Mouse (Mus musculus): ENCODE measurements around the gene Ccdc69.
"Not testable (repeated sequence)": the region's sequence is repeated elsewhere in the genome, so short reads cannot be mapped to it uniquely, and the experiment has no call there.

The Ccdc69 gene

DNA sequence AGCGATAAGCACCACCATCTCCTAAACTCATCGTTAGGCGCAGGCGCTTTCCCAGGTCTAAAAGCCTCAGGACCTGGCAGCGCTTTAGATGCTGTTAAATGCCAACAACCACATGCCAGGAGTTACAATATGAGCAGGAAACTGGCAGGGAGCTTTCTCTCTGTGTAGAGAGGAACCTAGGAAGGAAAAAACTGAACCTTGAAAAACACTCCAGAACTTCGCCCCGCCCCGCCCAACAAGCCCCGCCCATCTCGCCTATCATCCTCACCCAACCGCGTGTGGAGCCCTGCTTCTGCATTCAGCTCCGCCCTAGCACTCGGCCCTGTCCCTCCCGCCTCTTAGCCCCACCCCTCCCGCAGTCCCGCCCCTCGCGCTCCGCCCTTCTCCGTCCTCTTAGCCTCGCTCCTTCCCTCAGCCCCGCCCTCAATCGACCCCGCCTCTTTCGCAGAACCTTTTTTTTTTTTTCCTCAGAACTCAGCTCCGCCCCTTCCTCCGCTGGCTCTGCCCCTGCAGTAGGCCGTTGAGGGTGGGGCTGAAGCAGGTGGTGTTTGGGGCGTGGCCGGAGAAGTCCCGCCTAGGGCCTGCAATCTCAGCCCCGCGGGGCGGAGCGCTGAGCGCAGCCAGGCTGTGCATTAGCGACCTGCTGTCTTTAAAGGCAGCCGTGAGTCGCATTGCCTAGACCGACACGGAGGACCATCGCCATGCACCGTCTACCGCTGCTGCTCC is 19.7 kb upstream of the Ccdc69 start, which contains the start of gene Gm2a:
TSS of gene Gm2a (plus strand) at position 653 of the 726 bp plus-strand sequence.
- peak; percentile 82 for DNase-seq (ENCODE audit: extremely low read depth, low read depth, low spot score)

DNA sequence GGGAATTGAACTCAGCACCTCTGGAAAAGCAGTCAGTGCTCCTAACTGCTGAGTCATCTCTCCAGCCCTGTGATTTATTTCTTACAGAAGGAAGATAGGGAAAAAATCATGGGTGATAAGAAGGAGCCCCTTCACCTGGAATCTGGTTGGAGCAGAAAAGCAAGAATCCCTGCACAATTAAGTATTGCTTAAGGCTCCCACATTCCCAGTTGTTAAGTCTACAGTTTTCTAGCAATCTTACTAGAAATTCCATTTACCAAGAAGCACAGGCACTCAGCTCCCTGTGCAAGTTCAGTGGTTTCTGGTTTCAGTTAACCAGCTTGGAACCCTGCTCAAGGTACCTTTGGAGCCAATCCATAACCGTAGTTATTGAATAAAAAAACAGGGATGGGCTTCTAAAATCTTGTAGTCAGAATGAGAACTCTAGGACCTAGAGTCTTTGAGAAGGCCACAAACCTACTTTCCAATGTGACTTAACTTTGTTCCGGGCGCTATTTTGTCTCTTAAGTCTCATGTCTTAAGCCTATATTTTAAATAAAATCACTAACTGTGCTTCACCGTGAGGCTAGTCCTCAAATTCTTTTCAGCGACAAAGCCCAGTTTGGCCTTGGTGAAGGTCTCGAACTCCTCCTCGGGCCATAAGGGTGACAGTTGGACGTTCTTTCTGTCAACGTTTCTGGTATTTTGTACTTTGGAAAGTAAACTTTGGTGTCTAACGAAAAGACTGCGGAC is 19.0 kb upstream of the Ccdc69 start:
- DNase-seq (ENCODE audit: extremely low read depth, low read depth, low spot score) = no peak

DNA sequence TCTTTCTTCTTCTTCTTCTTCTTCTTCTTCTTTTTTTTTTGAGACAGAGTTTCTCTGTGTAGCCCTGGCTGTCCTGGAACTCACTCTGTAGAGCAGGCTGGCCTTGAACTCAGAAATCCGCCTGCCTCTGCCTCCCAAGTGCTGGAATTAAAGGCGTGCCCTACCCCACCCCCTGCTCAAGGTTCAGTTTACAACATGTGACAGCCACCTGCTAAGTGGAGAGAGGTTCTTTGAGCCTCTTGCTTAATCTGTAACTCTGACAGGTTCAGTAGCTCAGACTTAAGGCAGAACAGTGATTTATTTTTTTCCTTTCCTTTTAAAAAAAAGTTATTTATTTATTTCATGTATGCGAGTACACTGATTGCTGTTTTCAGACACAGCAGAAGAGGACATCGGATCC is 18.4 kb upstream of the Ccdc69 start:
- not testable (repeated sequence) for DNase-seq (ENCODE audit: extremely low read depth, low read depth, low spot score)

DNA sequence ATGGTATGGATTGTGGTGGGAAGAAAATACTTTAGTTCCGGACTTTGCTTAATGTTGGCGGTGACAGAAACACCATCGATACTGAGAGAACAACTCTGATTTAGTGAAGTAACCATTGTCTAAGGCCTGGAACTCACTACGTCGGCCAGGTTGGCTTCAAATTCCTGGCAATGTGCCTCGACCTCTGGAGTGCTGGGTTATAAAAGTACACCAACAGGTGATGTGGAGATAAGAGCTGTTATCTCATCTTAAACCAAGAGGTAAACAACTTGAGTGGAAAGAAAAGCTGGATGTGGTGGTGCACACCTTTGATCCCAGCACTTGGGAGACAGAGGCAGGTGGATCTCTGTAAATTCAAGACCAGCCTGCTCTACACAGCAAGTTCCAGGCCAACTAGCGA is 15.2 kb upstream of the Ccdc69 start:
- DNase-seq (ENCODE audit: extremely low read depth, low read depth, low spot score) = no peak

DNA sequence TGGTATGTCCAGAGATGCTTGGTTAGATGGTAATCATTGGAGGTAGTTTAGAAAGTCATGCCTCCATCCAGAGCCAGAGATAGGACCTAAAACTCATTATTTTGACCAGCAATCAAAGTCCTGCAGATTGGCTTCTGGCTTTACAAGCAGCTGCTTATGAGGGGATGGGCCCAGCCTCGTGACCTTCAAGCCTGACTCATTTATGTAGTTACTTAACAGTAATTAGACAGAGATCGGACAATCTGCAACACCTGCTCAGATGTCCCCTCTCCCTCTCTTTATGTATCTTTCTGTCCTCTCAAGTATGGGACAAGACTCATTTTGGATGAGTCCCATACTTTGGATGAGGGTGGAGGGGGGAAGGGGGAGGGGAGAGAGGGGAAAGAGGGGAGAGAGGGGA is 12.0 kb upstream of the Ccdc69 start:
- no peak for DNase-seq (ENCODE audit: extremely low read depth, low read depth, low spot score)

DNA sequence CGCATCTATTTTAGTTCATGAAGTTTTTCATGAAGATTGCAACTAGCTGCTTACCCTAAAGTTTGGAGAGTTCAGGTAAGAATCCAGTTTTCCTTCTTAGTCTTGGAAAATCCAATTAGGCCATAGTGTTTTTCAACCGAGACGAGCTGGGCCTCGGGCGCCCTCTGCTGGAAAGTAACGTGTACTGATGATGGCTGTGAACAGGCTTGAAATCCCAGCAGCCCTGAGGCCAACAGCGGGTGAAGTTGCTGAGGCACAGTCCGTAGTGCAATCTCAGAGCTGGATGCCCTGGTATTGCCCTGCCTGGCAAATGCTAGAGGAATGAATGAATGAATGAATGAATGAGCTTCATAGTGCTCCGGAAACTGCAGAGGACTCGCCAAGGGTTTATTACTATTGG is 9.1 kb upstream of the Ccdc69 start:
- no peak for DNase-seq (ENCODE audit: extremely low read depth, low read depth, low spot score)

DNA sequence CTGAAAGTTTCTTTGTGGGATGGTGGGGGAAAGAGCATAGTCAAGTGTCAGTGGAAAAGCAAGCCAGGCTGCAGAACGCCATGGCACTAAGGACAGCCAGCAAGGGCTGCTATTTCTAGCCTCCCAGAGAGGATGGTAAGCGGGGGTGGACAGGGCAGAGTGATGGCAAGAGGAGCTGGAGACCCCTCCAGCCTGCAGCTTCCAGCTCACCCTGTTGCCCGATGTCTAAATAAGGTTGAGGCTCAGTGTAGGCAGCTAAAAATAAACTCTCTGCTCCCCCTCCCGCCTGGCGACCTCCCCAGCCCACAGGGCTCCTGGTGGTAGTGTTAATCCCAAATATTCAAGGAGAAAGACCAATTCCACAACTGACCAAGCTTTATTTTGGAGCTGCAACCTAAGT is 7.5 kb upstream of the Ccdc69 start:
- DNase-seq (ENCODE audit: extremely low read depth, low read depth, low spot score) = no peak

DNA sequence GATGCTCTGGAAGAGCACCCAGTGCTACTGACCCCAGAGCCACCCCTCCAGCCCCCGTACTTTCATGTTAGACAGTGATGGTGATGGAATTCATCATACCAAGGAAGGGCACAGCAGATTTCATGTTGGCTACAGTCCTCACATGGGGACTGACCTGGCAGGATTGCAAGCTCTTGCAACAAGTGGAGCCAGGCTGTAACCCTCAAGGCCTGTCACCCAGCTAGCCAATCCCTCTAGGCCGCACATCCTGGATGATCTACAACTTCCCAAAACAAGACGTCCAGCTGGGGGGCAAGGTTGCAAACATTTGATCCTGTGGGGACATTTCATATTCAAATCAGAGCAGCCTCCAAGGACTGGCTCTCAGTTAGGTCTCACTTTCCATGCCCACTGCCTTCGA is 6.7 kb upstream of the Ccdc69 start:
- no peak for DNase-seq (ENCODE audit: extremely low read depth, low read depth, low spot score)

DNA sequence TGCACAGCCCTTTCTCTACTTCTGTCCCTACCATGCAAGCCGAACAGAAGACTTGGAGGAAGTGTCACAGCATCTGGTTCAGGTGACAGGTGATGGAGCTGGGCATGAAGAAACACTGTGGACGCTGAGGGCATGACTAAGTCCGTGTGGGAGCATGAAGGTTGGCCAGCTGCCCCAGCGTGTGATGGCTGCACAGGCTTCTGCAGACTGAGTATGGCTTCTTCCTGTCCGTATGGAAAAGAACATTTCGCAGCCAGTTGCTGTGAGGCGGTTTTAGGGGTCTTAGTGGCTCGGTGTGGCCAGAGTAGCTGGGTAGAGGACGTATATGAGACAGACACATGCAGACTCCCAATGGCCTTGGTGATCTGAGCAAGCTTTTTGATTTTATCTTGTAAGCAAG is 3.3 kb upstream of the Ccdc69 start:
- DNase-seq (ENCODE audit: extremely low read depth, low read depth, low spot score) = no peak

DNA sequence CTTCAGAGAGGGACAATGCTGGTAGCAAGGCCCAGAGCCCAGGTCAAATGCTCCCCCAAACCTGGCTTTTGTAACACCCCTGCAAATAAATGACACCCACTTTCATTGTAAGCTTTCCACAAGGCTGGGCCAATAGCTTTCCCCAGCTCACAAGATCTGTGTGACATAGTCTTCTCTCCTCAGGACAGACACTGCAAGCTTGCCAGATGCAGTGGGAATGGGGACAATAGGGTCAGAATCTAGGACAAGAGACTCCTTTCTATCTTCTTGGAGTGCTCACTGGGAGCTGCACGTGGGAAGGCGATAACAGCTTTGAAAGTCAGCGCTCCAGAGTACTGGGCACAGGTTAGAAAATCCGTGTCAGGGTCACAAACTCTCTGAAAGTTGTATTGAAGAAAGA is 1.2 kb upstream of the Ccdc69 start:
- no peak for DNase-seq (ENCODE audit: extremely low read depth, low read depth, low spot score)

DNA sequence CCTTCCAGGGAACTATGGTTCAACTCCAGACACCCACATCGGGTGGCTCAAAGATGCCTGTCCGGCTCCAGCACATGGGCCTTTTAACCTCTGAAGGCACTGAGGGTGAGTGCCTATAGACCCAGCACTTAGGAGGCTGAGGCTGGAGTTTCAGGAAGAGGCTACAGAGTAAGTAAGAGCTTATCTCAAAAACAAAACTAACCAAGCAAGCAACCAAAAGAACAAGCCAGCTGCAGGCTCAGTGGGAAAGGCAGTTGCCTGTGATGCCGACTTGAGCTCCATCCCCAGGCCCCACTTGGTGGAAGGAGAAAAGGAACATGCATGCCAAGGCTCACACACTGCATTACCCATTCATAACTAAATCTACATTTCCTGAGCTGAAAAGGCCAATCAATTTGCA is 571 bp upstream of the Ccdc69 start:
- no peak for DNase-seq (ENCODE audit: extremely low read depth, low read depth, low spot score)

DNA sequence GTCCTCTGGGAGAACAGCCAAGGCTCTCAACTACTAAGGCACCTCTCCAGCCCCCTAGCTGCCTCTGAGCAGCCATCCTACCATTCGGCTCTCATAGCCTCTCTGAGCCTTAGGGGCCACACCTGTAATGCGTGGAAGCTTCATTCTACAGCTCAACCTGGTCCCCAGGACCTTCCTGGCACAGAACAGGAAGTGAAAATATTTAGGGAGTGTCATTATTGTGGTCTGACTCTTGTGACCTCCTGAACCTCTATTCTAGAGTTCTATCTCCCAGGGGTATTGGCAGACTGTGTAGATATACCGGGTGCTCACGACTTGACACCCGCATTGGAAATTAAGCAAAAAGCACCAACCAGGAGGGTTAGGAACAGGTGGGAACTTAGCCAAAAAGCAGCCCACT is 1.7 kb downstream of the Ccdc69 start:
- no peak for DNase-seq (ENCODE audit: extremely low read depth, low read depth, low spot score)

DNA sequence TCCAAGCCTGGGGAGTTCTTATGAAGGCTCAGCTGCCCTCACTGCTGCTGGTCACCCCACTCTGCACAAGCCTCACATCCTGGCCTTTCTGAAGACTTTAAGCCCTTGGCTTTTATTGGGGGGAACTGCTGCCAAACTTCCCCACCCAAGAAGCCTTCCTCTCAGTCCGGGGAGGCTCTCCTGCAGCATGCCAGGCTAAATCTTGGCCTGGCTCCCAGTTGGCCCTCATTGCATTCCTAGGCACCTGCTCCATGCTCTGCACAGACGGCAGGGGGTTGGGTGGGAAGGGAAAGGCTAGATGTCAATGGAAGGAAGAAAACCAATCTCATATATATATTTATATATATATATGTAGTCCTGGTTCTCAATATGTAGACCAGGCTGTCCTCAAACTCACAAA is 2.3 kb downstream of the Ccdc69 start:
- DNase-seq (ENCODE audit: extremely low read depth, low read depth, low spot score) = no peak

DNA sequence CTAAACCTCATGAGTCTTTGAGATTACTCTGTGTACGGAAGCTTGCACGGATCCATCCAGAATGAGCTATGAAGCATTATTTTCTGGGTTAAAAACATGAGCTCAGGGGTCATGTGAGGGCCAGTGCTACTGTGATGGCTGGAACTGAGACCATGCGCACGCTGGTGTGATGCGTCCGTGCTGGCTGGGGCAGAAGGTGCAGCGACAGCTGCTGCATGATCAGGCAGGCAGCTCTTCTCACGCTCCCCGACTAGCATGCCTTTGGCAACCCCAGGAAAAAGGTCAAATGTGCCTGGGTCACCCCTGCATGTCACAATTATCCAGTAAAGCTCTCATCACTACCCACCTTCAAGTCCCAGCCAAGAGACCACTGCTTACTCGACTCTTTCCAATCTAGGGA is 4.7 kb downstream of the Ccdc69 start:
- DNase-seq (ENCODE audit: extremely low read depth, low read depth, low spot score) = no peak

DNA sequence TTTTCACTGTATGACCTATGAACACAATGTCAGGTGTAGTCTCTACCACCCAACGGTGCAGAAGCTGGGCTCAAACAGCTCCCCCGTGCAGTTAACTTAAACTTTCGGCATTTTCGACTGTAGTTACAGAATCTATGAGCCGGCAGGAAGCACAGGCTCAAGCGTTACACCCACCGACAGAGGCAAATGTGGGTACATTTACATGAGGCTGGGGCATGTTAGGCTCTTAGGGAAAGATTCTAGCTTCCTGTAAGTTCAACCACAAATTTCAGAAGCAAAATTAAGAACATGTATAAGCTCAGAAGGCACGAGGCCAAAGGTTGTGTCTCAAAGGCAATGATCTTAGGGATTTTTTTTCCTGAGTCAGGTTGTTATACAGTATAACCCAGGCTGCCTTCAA is 5.5 kb downstream of the Ccdc69 start:
- DNase-seq (ENCODE audit: extremely low read depth, low read depth, low spot score) = no peak

DNA sequence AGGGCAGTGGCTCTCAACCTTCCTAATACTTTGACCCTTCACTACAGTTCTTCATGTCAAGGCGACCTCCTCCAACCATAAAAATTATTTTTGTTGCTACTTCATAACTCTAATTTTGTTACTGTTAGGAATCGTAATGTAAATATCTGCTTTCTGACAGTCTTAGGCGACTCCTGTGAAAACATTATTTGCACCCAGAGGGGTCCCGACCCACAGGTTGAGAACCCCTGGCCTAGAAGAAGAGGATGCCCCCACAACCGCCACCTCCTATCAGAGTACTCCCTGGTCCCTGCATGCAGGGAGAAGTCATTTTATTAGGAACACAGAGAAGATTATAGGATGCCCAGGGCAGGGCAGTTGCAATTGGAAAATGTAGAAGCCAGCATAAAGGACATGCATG is 6.6 kb downstream of the Ccdc69 start:
- DNase-seq (ENCODE audit: extremely low read depth, low read depth, low spot score) = no peak

DNA sequence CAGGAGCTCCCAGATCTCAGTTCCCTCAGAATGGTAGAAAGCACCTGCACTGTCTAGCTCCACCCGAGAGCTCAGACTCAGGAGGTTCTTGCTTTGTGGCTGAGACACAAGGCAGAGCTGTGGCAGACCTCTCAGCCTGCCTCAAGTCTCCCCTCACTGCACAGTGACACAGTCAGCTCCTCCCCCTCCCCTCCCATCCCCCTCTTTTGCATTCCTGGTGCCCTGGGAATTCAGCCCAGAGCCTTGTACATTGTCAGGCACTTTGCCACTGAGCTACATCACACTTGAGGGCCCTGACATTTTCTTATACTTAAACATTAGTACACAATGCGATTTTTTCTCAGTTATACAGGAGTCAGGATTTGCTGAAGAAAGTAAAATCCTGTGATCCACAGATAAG is 8.9 kb downstream of the Ccdc69 start:
- no peak for DNase-seq (ENCODE audit: extremely low read depth, low read depth, low spot score)

DNA sequence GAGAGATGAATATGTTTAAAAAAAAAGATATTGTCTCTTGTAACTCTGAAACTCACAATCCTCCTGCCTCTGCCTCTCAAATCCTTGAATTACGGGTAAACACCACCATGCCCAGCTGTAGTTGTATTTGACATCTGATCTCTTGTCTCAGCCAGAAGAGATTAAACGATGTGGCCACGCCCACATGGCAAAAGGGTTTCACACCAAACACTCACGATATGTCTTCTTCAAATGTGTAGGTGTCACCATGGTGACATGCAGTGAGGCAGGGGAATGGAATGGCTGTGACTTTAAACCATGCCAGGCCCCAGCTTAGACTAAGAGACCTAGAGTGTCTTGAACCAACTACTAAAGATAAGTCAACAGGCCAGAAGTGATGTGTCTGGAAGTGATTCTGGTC is 11.0 kb downstream of the Ccdc69 start:
- no peak for DNase-seq (ENCODE audit: extremely low read depth, low read depth, low spot score)

DNA sequence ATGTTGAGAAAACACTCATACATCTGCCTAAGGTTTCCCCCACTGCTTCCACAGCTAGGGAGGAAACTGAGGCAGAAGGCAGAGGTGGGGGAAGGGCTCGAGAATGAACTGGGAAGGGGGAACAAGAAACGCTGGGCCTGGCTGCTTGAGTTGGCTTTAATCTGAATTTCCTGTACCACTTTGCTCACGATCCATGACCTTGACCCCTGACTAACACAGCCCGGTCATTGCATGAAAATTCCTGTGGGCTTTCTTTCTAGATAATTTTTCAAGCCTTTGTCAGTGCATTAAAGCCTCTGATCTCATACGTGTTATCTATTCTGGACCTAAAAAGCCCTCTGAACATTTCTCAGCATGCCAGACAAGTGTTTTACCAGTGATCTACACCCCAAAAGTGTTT is 15.1 kb downstream of the Ccdc69 start:
- no peak for DNase-seq (ENCODE audit: extremely low read depth, low read depth, low spot score)

DNA sequence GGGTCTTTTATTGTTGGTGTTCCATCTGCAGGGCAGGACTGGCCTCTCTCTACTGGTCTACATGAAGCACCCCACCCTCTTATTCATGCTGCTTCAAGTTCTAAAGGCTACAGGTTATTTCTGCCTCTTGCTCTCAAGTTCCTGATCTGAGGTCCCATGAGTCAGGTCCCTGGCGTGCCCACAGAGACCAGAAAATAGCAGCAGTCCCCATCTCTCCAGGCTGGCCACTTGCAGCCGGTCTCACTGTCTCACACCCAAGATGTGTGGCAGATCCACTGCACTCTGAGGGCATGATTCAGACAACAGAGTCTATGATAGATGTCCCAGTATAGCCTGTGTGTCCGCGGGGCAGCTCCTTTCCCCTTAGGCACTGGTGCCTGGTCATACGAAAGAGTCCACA is 17.1 kb downstream of the Ccdc69 start:
- DNase-seq (ENCODE audit: extremely low read depth, low read depth, low spot score) = no peak

DNA sequence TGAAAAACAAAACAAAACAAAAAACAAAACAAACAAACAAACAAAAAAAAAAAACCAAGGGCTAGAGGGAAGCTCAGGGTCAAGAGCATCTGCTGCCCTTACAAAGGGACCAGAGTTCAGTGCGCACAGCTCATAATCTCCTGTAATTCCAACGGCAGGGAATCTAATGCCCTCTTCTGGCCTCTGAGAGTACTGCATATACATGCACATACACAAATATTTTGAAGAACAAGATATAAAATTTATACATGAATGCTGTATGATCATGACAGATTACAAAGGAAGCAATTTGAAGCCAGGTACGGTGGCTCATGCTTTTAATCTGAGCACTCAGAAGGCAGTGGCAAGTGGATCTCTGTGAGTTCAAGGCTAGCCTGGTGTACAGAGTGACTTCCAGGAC is 20.4 kb downstream of the Ccdc69 start:
- no peak for DNase-seq (ENCODE audit: extremely low read depth, low read depth, low spot score)

DNA sequence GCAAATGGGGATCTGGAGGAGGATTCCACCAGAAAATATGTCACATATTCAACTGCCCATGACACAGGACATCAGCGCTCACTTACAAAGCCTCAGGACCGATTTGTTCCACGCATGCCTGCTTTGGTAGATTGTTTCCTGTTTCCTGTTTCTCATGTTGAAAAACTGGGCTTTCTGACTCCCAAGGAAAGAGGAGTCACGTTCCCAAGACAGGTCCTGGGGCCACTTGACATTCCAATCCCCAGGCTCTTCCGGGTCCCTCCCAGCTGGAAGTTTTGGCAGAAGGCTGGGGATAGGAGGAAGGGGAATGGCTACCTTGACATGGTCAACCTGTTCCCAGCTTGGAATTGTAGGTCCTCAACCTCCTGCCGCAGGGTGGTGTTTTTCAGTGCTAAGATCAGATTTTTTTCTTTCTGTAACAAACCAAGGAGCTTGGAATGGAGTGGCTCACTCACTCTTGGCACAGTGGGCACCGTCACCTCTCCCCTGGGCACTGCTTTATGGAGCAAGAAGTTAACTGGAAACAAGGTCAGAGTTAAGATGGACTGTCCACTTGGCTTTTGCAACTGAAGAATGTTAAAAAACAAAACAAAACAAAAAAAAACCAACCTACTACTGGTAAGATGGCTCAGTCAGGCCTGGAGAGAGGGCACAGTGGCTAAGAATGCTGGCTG is 27.0 kb downstream of the Ccdc69 start:
- DNase-seq (ENCODE audit: extremely low read depth, low read depth, low spot score) = no peak

Data from fat pad, adult 2 months (tissue).